Mouse (Mus musculus): Measurements from ENCODE around the gene Ptgir. TPM values are rescaled to one million over a fixed set of nuclear protein-coding genes. Genes with fewer than 3 reads are reported as not detected.
A peak's percentile ranks its signal among the peaks of the same experiment; 100 is the strongest.
"Not testable (repeated sequence)": the region's sequence is repeated elsewhere in the genome, so short reads cannot be mapped to it uniquely, and the experiment has no call there.

Gene Ptgir
- polyA plus RNA-seq, 1 experiment from 2014 or later: 5.1 TPM

DNA sequence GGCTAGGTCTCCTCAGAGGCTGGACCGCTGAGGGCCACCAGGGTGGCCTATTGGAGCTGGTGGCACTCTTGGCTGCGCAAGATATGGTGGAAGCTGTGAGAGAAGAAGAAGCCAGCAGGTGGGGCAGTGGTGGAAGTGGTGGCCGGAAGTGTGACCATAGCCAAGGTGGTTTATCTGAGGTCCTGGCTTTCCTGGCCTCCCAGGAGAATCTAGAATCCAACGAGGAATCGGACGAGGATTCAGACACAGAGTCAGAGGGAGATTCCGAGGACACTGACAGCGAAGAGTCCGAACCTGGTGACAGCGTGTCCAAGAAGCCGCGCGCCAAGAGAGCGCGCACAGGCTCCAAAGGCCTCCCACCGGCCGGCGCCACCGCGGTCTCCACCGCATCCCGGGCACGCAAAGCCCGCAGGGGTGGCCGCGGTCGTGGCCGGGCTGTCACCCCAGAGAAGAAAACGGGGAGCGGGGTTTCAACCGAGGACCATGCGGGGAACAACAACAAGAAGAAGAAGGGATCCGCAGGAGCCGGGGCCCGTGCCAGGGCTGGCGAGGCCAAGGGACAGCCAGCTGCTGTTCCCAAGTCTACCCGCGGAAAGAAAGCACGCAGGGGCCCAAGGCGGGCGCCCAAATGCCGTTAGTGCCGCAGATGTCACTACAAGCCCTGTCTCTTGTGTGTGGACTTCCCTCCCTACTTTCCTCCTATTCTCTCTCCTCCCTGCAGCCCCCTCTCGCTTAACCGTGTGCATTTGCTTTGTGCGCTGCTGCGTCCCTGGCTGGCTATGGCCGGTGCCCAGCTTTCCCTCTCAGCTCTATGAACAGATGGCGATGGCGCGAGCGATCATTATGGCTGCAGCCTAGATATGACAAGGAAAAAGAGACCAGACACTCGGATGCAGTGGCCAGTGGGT is 40.4 kb downstream of the Ptgir start:
- Histone ChIP-seq H3K4me2 (peak overlapping the region; percentile 81), H3K4me1 (peaks cover 64% of the 10 kb centered on the region), H3K36me3 (no peaks in the 10 kb centered on the region), H3K27ac (peak overlapping the region; percentile 67), H3K4me3 (peak overlapping the region; percentile 64), H3K27me3 (peaks cover 48% of the 10 kb centered on the region), H3K9me3 (no peaks in the 10 kb centered on the region), H3K9ac (peak overlapping the region; percentile 18)
- no peak for ATAC-seq (ENCODE audit: insufficient number of reproducible peaks, low FRiP score, low TSS enrichment, low read depth)
- 10% methylated on average over 53 of the region's 53 CpGs for WGBS

DNA sequence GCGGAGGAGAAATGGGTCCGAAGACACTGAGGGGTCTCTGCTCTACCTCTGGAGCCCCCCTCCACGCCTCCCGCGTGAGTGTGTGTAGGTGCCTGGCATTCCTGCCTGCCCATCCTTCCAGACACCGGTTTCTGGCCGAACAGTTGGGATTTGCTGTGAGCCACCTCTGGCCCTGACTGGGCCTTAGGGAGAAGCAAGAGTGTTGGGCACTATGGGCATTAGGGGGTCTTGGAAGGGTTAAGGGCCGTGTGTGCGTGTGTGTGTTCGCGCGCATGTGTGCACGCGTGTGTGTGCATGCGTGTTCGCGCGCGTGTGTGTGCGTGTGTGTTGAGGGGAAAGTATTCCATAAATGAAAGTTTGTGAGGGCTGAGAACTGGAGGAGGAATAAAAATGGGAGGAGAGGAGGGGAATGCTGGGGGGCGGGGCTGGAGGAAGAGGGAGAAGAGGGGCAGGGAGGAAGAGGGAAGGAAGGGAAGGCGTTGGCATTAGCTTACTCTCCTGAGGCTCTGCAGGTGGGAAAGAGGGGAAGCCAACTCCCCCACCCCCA is 41.1 kb downstream of the Ptgir start:
- H3K4me3 ChIP-seq: peak overlapping the region; percentile 64
- H3K9me3 ChIP-seq: no peaks in the 10 kb centered on the region
- H3K36me3 ChIP-seq: no peaks in the 10 kb centered on the region
- 14% methylated on average over 22 of the region's 22 CpGs for WGBS
- H3K4me2 ChIP-seq: peak overlapping the region; percentile 81
- H3K27ac ChIP-seq: peak overlapping the region; percentile 67
- H3K4me1 ChIP-seq: peaks cover 64% of the 10 kb centered on the region
- ATAC-seq (ENCODE audit: insufficient number of reproducible peaks, low FRiP score, low TSS enrichment, low read depth): no peak; the same call in 1 of the 2 replicates
- H3K27me3 ChIP-seq: peaks cover 48% of the 10 kb centered on the region
- peak overlapping the region; percentile 18 for H3K9ac ChIP-seq

DNA sequence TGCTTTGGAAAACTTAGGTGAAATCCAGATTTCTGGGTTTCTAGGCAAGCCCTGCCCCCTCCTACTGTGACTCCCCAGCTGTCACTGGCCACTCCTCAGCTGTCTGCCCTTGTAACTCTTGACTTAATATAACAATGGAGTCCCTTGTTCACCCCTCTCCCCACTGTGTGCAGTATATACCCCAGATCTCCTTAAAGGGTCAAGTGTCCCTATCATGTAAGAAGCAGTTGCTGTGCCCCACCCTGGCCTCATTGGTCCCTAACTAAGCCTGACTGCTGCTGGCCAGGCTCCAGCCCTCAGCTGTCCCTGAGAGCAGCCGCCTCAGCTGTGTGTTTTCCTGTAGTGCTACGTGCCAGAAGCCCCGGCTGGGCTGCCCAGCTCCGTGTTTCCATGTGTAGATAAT is 41.7 kb downstream of the Ptgir start:
- H3K9ac ChIP-seq: no peak overlapping the region
- peak overlapping the region; percentile 64 for H3K4me3 ChIP-seq
- H3K27ac ChIP-seq: peak overlapping the region; percentile 62

DNA sequence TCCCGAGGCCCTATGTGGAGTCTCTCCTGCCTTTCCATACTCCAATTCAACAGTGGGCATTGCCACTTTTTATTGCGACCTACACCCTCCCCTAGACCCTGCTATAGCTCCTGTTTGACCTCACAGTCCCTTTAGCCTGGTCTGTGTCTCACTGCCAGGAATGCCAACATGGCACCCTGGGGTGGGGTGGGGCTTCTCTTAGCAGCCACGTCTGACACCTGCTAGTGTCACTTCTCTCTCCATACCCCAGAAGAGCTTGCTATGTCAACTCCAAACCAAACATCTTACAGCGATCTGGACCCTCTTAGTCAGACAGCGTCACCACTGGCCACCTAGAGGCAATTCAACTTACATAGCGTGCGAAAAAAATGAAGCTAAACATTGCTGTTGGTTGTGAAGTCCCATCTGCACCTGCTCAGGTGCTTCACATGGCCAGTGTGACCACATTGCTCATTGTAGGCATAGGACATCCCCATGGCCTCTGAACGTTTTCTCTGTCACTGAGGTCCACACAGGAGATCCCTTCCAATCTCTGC is 42.7 kb downstream of the Ptgir start:
- Histone ChIP-seq H3K27ac (peak overlapping the region; percentile 62), H3K4me2 (no peak overlapping the region), H3K9me3 (no peaks in the 10 kb centered on the region), H3K36me3 (no peaks in the 10 kb centered on the region), H3K4me3 (no peak overlapping the region), H3K27me3 (peaks cover 48% of the 10 kb centered on the region), H3K9ac (no peak overlapping the region), H3K4me1 (peaks cover 62% of the 10 kb centered on the region)
- WGBS: 61% methylated on average over 8 of the region's 8 CpGs
- no peak for ATAC-seq (ENCODE audit: insufficient number of reproducible peaks, low FRiP score, low TSS enrichment, low read depth)

More for the DNA sequence above, 41.7 kb downstream of the Ptgir start:
- ATAC-seq (ENCODE audit: insufficient number of reproducible peaks, low FRiP score, low TSS enrichment, low read depth): peak; percentile 49
- H3K36me3 ChIP-seq: no peaks in the 10 kb centered on the region
- H3K4me2 ChIP-seq: peak overlapping the region; percentile 81
- peaks cover 64% of the 10 kb centered on the region for H3K4me1 ChIP-seq
- no peaks in the 10 kb centered on the region for H3K9me3 ChIP-seq
- WGBS: 11% methylated on average over 4 of the region's 4 CpGs
- H3K27me3 ChIP-seq: peaks cover 48% of the 10 kb centered on the region

DNA sequence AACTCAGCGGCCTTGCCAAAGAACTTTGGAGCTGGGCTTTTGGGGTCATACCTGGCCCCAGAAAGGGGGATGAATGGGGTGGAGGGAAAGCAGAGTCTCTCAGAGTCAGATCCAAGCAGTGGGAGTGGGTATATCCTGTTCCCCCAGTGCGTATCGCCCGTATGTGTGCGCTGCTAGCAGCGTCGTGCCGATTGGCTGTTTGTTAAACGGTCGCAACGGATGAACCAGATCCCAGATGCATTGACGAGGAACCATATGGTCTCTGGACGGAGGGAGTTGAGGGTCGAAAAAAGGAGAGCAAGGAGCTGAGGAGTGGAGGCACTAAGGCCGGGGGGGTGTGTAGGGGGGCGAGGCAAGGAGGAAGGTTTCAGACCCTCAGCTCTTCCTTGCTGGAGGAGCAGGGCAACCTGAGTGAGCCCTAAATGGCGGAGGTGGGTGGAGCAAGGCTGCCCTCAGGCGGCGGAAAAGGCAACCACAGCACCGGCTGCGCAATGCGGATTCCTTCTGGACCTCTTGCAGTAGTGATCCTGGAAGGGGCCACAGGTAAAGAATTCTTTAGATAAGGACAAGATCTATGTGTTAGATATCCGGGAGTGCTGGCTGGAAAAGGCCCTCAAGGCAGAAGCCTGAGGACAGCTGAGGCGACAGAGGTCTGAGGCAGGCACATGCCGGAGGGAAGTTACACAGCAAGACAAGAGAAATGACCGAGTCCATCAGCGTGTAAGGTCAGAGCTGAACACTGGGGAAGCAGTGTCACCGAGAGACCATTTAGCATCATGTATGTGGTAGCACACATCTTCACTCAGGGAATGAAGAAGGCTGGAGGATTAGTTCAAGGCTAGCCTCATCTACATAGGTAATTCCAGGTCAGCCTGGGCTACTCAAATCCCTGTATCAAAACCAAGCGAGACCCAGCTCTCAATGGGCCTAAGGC is 43.9 kb downstream of the Ptgir start:
- Histone ChIP-seq H3K4me2 (peak overlapping the region; percentile 58), H3K4me1 (peaks cover 51% of the 10 kb centered on the region), H3K9me3 (no peaks in the 10 kb centered on the region), H3K27me3 (peaks cover 42% of the 10 kb centered on the region), H3K27ac (no peak overlapping the region), H3K36me3 (no peaks in the 10 kb centered on the region), H3K9ac (peak overlapping the region; percentile 26; the same call in 1 of the 2 replicates), H3K4me3 (peak overlapping the region; percentile 27)
- peak; percentile 40 for ATAC-seq (ENCODE audit: insufficient number of reproducible peaks, low FRiP score, low TSS enrichment, low read depth)
- WGBS: 13% methylated on average over 29 of the region's 29 CpGs

DNA sequence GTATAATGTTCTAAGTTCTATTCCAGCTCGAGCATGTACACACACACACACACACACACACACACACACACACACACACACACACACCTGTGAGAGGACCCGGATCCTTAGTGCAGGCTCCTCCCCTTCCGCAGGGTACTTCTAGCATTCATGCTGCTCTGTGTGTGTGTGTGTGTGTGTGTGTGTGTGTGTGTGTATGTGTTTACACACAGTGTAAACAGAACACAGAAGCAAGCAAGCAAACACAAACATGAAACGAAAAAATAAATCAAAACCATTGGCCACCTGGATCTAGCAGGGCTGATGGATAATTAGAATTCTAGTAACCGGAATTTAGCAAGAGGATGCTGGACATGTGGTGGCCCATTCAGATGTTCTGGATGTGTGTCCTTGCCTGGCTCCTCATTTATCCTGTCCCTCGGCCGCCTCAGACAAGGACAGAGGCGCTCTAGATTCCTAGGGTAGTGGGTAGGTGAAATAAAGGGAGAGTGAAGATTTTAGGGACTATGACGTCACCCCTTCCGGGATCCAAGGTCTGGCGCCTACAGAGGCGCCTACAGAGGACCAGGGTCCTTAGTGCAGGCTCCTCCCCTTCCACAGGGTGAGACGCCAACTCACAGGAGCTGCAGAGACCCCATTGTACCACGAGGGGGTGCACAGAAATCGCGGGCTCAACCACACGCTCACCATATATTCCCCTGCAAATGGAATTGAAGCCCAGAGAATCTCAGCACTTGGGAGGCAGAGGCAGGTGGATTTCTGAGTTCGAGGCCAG is 44.8 kb downstream of the Ptgir start:
- Histone ChIP-seq H3K9ac (no peak overlapping the region), H3K4me1 (peaks cover 44% of the 10 kb centered on the region), H3K36me3 (no peaks in the 10 kb centered on the region), H3K27me3 (peaks cover 33% of the 10 kb centered on the region), H3K4me2 (0 out of 2 replicates have a peak overlapping the region, but pooled peaks have one; percentile 8), H3K9me3 (no peaks in the 10 kb centered on the region), H3K27ac (no peak overlapping the region), H3K4me3 (no peak overlapping the region)
- ATAC-seq (ENCODE audit: insufficient number of reproducible peaks, low FRiP score, low TSS enrichment, low read depth): peak; percentile 40; the same call in 1 of the 2 replicates
- WGBS: 24% methylated on average over 18 of the region's 18 CpGs

DNA sequence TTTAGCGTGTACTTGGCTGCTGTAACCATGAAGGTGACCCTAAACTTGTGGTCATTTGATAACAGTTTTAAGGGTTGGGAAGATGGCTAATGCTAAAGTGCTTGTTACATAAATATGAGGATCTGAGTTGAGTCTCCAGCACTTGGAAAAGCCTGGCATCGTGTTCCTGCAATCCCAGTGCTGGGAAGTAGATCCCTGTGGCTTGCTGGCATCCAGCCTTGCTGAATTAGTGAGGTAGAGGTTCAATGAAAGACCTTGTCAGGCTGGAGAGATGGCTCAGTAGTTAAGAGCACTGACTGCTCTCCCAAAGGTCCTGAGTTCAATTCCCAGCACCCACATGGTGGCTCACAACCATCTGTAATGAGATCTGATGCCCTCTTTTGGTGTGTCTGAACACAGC is 47.5 kb downstream of the Ptgir start:
- ATAC-seq (ENCODE audit: insufficient number of reproducible peaks, low FRiP score, low TSS enrichment, low read depth); H3K9ac ChIP-seq; H3K4me3 ChIP-seq; H3K9me3 ChIP-seq; H3K4me2 ChIP-seq; H3K36me3 ChIP-seq; H3K27ac ChIP-seq: not testable (repeated sequence)
- 63% methylated on average over 2 of the region's 2 CpGs for WGBS
- H3K4me1 ChIP-seq: peaks cover 17% of the 10 kb centered on the region
- peaks cover 12% of the 10 kb centered on the region for H3K27me3 ChIP-seq

DNA sequence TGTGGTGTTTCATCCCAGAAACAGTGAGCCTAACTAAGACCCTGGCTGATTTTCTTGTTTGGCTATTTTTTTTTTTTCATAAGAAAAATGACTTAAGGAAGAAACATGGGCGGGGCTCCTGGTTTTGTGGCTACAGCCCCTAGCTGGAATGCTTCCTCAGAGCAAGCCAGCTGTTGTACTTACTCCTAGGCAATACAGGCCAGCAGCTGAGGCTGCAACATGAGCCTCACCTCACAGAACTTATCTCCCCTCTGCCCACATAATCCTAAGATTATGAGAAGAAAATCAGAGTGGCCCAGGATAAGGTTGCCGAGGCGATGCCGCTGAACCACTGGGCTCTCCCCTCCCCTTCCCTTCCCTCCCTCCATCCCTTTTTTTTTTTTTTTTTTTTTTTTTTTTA is 49.4 kb downstream of the Ptgir start:
- H3K4me3 ChIP-seq: no peak overlapping the region
- no peak for ATAC-seq (ENCODE audit: insufficient number of reproducible peaks, low FRiP score, low TSS enrichment, low read depth)
- no peaks in the 10 kb centered on the region for H3K27me3 ChIP-seq
- H3K4me1 ChIP-seq: peaks cover 8% of the 10 kb centered on the region
- H3K27ac ChIP-seq: no peak overlapping the region
- no peak overlapping the region for H3K9ac ChIP-seq
- no peaks in the 10 kb centered on the region for H3K9me3 ChIP-seq
- H3K4me2 ChIP-seq: no peak overlapping the region
- WGBS: 89% methylated on average over 4 of the region's 4 CpGs
- no peaks in the 10 kb centered on the region for H3K36me3 ChIP-seq

DNA sequence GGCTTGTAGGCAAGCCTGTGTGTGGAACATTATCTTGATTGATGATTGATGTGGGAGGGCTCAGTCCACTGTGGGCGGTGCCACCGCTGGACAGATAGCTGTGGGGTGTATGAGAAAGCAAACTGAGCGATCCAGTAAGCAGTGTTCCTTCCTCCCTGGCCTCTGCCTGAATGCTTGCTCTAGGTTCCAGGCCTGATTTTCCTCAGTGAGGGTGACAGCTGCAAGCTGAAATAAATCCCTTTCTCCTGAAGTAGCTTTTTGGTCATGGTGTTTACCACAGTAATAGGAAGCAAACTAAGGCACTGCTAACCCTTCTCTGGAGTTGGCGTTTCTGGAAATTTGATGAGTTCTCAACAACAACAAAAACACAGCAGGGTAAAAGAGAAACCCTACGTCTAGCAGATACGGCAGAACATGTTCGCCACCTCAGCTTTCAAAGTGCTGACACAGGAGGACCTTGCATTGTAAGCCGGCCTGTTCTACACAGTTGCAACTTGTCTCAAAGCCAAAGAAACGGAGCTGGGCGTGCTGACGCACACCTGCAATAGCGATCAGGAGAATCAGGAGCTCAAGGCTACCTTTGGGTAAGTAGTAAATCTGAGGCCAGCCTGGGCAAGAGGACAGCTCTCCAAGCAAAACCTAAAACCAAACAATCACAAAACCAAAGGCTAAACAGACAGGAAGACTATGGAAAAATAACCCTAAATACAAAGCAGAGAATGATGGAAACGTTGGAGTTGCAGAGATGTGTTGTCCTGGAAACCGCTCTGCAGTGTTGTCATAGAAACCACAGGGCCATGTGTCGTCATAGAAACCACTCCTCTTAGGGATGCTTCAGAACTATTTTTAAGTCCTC is 50.3 kb downstream of the Ptgir start:
- ATAC-seq (ENCODE audit: insufficient number of reproducible peaks, low FRiP score, low TSS enrichment, low read depth): no peak
- WGBS: 55% methylated on average over 15 of the region's 15 CpGs
- Histone ChIP-seq H3K9ac (no peak overlapping the region), H3K9me3 (no peaks in the 10 kb centered on the region), H3K4me1 (peaks cover 5% of the 10 kb centered on the region; the same call in 1 of the 2 replicates), H3K4me2 (no peak overlapping the region), H3K36me3 (no peaks in the 10 kb centered on the region), H3K27me3 (no peaks in the 10 kb centered on the region), H3K4me3 (no peak overlapping the region), H3K27ac (peak overlapping the region; percentile 18; the same call in 1 of the 2 replicates)

DNA sequence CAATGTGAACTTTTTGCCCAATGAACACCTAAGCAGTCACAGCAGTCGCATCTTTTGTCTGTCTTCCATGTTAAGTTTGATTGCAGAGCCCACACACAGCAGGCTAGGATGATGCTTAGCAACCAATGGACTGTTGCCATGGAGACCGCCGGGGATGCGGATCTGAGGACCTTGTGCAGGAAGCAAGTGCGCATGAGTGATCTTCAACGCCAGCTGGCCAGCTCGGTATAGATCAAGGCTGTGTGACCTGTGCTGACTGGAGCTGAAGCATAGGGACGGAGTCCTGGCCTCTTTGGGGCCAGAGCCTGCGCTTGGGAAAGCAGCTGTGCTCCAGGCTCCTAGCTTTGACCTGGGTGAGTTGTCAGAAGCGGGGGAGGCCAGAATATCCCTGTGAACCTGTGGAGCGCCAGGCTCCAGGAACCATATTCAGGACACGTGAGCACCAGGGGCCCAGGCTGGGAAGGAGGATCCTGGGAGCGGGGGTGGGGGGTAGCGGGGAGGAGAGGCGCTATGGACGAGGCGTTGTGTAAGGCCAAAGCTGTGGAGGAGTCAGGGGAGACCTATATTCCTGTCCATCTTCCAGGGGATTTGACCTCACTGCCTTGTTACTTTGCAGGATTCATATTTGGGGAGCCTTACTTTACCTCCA is 53.4 kb downstream of the Ptgir start, which contains the start of gene Pnmal1:
Pnmal1 (plus strand) TSS at position 141 of the 649 bp plus-strand sequence.
- no peaks in the 10 kb centered on the region for H3K36me3 ChIP-seq
- H3K9me3 ChIP-seq: no peaks in the 10 kb centered on the region
- no peak within 1 kb of the TSS for H3K9ac ChIP-seq
- 24% methylated on average over 17 of the region's 17 CpGs for WGBS
- peaks cover 5% of the 10 kb centered on the region; the same call in 1 of the 2 replicates for H3K4me1 ChIP-seq
- no peak within 1 kb of the TSS for H3K4me2 ChIP-seq
- H3K27ac ChIP-seq: no peak within 1 kb of the TSS
- no peaks in the 10 kb centered on the region for H3K27me3 ChIP-seq
- no peak within 1 kb of the TSS for H3K4me3 ChIP-seq
- ATAC-seq (ENCODE audit: insufficient number of reproducible peaks, low FRiP score, low TSS enrichment, low read depth): no peak
